Mouse (Mus musculus) megakaryocyte, embryonic 14.5 days (primary cell): ENCODE data around the gene Ankrd11.

Experiments used
- FLI1 ChIP-seq: IDR thresholded peaks from 2 replicates; pipeline ENCODE4 v1.6.1; 2012; ENCODE audit warnings: low read length, inconsistent platforms, mixed read lengths
- GATA1 ChIP-seq: IDR thresholded peaks from 3 replicates; pipeline ENCODE4 v1.6.1; 2012; ENCODE audit warnings: mixed read lengths, low read length, inconsistent platforms, borderline replicate concordance

- TF ChIP-seq GATA1 (no peak), FLI1 (no peak)
Observed at GRCm38 (mm10) chr8:122962046-122962445, 80.0 kb downstream of the Ankrd11 start.
